Mouse (Mus musculus) gastrocnemius, postnatal 25 days (tissue): Measurements from ENCODE around the gene Mpnd. TPM values are rescaled to one million over a fixed set of nuclear protein-coding genes. Genes with fewer than 3 reads are reported as not detected.
A peak's percentile ranks its signal among the peaks of the same experiment; 100 is the strongest.

Experiments
- DNase-seq: peaks from one replicate; pipeline ENCODE4 v3.0.0; 2022
- total RNA-seq, 2 experiments: library from RNA; stranded (reverse); gene quantifications; 1 replicate in 1 of 2; 2 replicates in 1 of 2; pipeline ENCODE4 v1.2.3; 2021

Mpnd gene
- total RNA-seq, 2 experiments from 2014 or later: 43.3 to 44.4 TPM

- DNase-seq: no peak
These were observed 19.2 kb upstream of the Mpnd start, which contains the start of gene Fsd1 for GRCm38 (mm10) chr17:55986030-55986961. Gene Fsd1, plus strand, starts transcription at chr17:55986509.

- no peak for DNase-seq
These were observed 15.1 kb upstream of the Mpnd start for GRCm38 (mm10) chr17:55990278-55990898.

- DNase-seq: no peak
These were observed 9.5 kb upstream of the Mpnd start for GRCm38 (mm10) chr17:55996007-55996406.

GRCm38 (mm10) chr17:55999794-56000499 is 5.6 kb upstream of the Mpnd start:
- no peak for DNase-seq

- no peak for DNase-seq
These were observed 2.5 kb upstream of the Mpnd start for GRCm38 (mm10) chr17:56003000-56003399.

GRCm38 (mm10) chr17:56006956-56007355 is 1.4 kb downstream of the Mpnd start:
- no peak for DNase-seq

GRCm38 (mm10) chr17:56007444-56008355 is 2.2 kb downstream of the Mpnd start:
- DNase-seq: no peak

GRCm38 (mm10) chr17:56008356-56009087 is 3.0 kb downstream of the Mpnd start:
- DNase-seq: peak; percentile 92

GRCm38 (mm10) chr17:56009088-56009961 is 3.8 kb downstream of the Mpnd start:
- DNase-seq: peak; percentile 91

- DNase-seq: no peak
These were observed 4.4 kb downstream of the Mpnd start for GRCm38 (mm10) chr17:56009962-56010240.

GRCm38 (mm10) chr17:56010255-56010654 is 4.7 kb downstream of the Mpnd start:
- no peak for DNase-seq

- peak; percentile 67 for DNase-seq
These were observed 5.2 kb downstream of the Mpnd start for GRCm38 (mm10) chr17:56010681-56011080.

- no peak for DNase-seq
These were observed 5.9 kb downstream of the Mpnd start for GRCm38 (mm10) chr17:56011441-56011840.

- DNase-seq: no peak
These were observed 9.8 kb downstream of the Mpnd start for GRCm38 (mm10) chr17:56015293-56015692.

- DNase-seq: no peak
These were observed 10.9 kb downstream of the Mpnd start for GRCm38 (mm10) chr17:56016382-56016781.

GRCm38 (mm10) chr17:56016793-56017785 is 11.6 kb downstream of the Mpnd start:
- DNase-seq: no peak

- no peak for DNase-seq
These were observed 12.3 kb downstream of the Mpnd start for GRCm38 (mm10) chr17:56017848-56018247.

GRCm38 (mm10) chr17:56018347-56019131 is 13.0 kb downstream of the Mpnd start:
- no peak for DNase-seq
